Mouse (Mus musculus): ENCODE data around the gene Dnah2. TPM values are rescaled to one million over a fixed set of nuclear protein-coding genes. Genes with fewer than 3 reads are reported as not detected.
A peak's percentile ranks its signal among the peaks of the same experiment; 100 is the strongest.
"Not testable (repeated sequence)": the region's sequence is repeated elsewhere in the genome, so short reads cannot be mapped to it uniquely, and the experiment has no call there.

Dnah2 gene
- polyA plus RNA-seq, 1 experiment from 2014 or later, result 1.3 TPM

GRCm38 (mm10) chr11:69395634-69396373 is 153.1 kb downstream of the Dnah2 start:
- H3K4me3 ChIP-seq, result peak overlapping the region; percentile 71
- H3K9me3 ChIP-seq, result no peaks in the 10 kb centered on the region
- H3K27ac ChIP-seq (replicated peaks), result peak overlapping the region; percentile 93
- WGBS, result under 1% methylated on average over 48 of the region's 48 CpGs
- peaks cover 29% of the 10 kb centered on the region for H3K36me3 ChIP-seq (replicated peaks)
- DNase-seq (ENCODE audit: low spot score), result peak; percentile 95
- peaks cover 54% of the 10 kb centered on the region for H3K4me1 ChIP-seq
- peaks cover 13% of the 10 kb centered on the region for H3K27me3 ChIP-seq (replicated peaks; ENCODE audit: low read depth, poor library complexity, severe bottlenecking)

DNA sequence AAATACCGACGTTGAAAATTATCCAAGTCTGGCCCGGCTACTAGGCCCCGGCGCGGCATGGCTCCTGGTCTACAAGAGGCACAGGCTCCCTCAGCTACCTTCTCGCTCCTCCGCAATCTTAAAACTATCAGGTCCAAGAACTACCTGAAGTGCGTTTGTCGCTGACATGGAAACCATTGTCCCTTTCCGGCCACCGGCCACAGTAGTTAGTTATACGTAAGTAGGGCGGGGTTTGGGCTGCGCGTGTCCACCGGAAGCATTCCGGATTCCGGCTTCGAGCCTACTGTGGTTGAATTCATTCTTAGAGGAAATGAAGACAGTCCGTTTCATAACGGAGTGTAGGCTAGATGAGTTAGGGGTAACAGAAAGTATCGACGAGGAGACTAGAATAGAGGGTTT is 153.7 kb downstream of the Dnah2 start, which contains the start of the genes Naa38 and Cyb5d1:
Naa38 (plus strand) TSS at position 253 of the 399 bp plus-strand sequence.
Cyb5d1 (minus strand) TSS at position 397 of the 399 bp plus-strand sequence.
- not testable (repeated sequence) for H3K9me3 ChIP-seq; H3K27me3 ChIP-seq (replicated peaks; ENCODE audit: low read depth, poor library complexity, severe bottlenecking)
- peaks cover 49% of the 10 kb centered on the region for H3K4me1 ChIP-seq
- peaks cover 23% of the 10 kb centered on the region for H3K36me3 ChIP-seq (replicated peaks)
- under 1% methylated on average over 24 of the region's 24 CpGs for WGBS
- peak within 1 kb of the TSS; percentile 93 for H3K27ac ChIP-seq (replicated peaks)
- peak within 1 kb of the TSS; percentile 71 for H3K4me3 ChIP-seq
- DNase-seq (ENCODE audit: low spot score), result peak; percentile 86

DNA sequence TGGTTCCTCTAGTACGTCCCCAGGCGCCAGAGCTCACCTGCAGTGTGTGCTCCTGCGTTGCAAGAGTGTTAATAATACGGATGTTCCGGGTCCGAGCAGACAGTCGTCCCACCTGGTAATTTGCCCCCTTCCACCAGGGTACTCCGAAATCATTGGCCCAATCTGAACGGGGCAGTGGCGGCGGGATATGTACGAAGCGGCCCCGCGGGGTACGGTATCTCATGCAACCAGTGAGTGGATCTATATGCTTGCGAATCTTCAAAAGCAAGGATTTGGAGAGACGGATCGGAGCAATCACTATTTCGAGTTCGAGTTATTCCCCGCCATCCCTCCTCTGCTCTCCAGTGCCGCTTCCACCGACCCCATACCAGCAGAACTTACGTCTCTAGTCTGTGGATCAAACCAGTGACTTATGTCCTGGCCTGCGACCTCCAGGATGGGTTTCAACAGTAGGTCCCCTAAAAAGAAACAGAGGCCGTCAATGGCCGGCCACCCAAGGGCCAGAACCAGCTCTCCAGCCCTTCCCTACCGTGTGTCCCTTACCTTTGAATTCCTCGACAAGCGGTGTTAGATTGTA is 154.2 kb downstream of the Dnah2 start:
- peak overlapping the region; percentile 71 for H3K4me3 ChIP-seq
- H3K9me3 ChIP-seq; H3K27me3 ChIP-seq (replicated peaks; ENCODE audit: low read depth, poor library complexity, severe bottlenecking): not testable (repeated sequence)
- peaks cover 18% of the 10 kb centered on the region for H3K36me3 ChIP-seq (replicated peaks)
- peak; percentile 45 for DNase-seq (ENCODE audit: low spot score)
- H3K27ac ChIP-seq (replicated peaks), result peak overlapping the region; percentile 93
- H3K4me1 ChIP-seq, result peaks cover 49% of the 10 kb centered on the region
- 2% methylated on average over 31 of the region's 31 CpGs for WGBS

DNA sequence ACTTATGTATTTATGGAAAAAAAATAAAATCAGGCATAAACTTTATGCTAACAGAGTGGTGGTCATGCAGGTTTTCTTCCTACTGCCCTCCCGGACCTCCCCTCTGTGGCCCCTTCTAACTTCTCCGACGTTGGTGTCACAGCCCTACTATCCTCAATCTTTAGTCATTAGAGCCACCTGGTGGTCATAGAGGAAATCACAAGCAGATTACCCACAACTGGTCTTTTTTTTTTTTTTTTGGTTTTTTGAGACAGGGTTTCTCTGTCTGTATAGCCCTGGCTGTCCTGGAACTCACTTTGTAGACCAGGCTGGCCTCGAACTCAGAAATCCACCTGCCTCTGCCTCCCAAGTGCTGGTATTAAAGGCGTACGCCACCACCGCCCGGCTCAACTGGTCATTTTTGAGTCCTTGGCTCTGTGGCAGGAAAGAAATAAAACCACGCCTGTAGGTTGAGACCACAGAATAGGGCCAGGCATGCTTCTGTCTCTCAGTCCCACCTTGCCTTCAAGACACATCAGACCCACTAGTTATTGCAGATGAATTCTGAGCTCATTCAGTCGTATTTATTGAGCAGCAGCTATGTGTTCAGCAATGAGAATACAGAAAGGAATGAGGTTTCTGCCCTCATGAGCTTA is 158.4 kb downstream of the Dnah2 start:
- Histone ChIP-seq H3K4me1 (peaks cover 13% of the 10 kb centered on the region), H3K36me3 (replicated peaks) (peaks cover 9% of the 10 kb centered on the region), H3K4me3 (no peak overlapping the region), H3K9me3 (no peaks in the 10 kb centered on the region), H3K27me3 (replicated peaks; ENCODE audit: low read depth, poor library complexity, severe bottlenecking) (no peaks in the 10 kb centered on the region), H3K27ac (replicated peaks) (no peak overlapping the region)
- WGBS, result 52% methylated on average over 10 of the region's 10 CpGs
- peak; percentile 68 for DNase-seq (ENCODE audit: low spot score)

DNA sequence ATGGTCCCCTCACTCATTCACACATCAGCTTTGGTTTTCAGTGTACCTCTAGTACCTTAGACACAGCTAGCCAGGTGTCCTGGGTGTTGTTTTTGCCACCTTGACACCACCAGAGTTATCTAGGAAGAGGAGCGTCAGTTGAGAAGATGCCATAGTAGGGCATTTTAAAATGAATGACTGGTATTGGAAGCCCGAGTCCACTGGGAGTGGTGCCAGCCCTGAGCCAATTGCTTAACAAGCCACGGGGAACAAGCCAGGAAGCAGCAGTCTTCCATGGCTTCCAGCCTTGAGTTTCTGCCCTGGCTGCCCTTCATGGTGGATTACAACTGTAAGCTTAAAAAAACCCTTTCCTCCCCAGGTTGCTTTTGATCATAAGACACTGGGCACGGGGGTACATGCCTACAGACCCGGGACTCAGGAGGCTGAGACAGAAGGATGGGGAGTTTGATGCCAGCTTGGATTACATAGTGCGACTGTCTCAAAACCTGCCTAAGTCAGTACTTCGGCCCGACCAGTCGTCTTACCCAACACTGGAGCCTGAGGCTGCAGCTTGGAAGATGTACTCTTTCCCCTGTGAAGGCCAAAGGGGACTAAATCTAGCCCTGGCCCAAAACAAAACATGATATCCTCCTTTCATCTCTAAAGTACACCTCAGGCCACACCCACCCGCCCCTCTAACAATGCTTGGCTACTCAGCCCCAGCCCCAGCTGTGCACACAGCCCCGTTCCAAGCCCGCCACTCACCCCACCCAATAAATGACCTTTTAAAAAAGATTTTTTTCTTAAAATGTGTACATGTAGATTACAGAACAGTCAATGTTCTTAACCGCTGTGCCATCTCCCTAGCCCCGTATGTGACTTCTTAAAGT is 159.1 kb downstream of the Dnah2 start:
- no peak overlapping the region for H3K27ac ChIP-seq (replicated peaks)
- no peaks in the 10 kb centered on the region for H3K9me3 ChIP-seq
- H3K4me1 ChIP-seq, result peaks cover 13% of the 10 kb centered on the region
- DNase-seq (ENCODE audit: low spot score), result no peak
- peaks cover 9% of the 10 kb centered on the region for H3K36me3 ChIP-seq (replicated peaks)
- no peak overlapping the region for H3K4me3 ChIP-seq
- no peaks in the 10 kb centered on the region for H3K27me3 ChIP-seq (replicated peaks; ENCODE audit: low read depth, poor library complexity, severe bottlenecking)
- 71% methylated on average over 14 of the region's 14 CpGs for WGBS

DNA sequence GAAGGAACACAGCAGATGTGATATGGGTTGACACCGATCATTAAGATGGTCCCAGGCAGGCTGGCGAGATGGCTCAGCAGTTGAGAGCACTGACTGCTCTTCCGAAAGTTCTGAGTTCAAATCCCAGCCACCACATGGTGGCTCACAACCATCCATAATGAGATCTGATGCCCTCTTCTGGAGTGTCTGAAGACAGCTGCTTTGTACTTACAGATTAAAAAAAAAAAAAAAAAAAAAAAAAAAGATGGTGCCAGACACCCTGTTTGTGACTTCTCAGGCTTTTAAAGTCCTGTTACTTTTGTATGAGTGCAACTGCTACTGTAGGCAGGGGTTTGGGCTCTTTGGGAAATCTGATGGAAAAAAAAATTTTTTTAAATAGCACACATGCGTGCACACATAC is 160.2 kb downstream of the Dnah2 start:
- Histone ChIP-seq H3K27ac (replicated peaks) (no peak overlapping the region), H3K4me3 (no peak overlapping the region), H3K27me3 (replicated peaks; ENCODE audit: low read depth, poor library complexity, severe bottlenecking) (no peaks in the 10 kb centered on the region), H3K9me3 (no peaks in the 10 kb centered on the region), H3K36me3 (replicated peaks) (peaks cover 9% of the 10 kb centered on the region), H3K4me1 (peaks cover 7% of the 10 kb centered on the region)
- DNase-seq (ENCODE audit: low spot score), result no peak
- WGBS, result 97% methylated on average over 4 of the region's 4 CpGs

DNA sequence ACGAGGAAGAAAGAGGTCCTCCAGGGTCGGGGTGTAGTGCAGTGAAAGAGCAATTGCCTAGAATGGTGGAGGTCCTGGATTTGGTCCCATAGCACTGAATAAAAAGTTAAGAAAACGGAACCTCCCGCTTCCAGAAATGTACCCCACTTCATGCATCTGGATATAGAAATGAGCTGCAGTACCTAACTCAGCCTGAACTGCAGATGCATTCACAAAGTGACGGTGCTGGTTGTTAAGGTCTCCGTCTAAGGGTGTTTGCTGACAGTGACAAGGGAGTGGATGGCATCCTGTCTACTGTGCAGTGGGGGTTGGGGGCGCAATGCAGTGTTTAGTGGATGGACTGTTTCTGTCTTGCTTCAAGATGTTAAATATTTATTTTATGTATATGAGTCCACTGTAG is 162.2 kb downstream of the Dnah2 start:
- Histone ChIP-seq H3K9me3 (no peaks in the 10 kb centered on the region), H3K36me3 (replicated peaks) (peaks cover 7% of the 10 kb centered on the region), H3K4me1 (peaks cover 7% of the 10 kb centered on the region), H3K27ac (replicated peaks) (no peak overlapping the region), H3K4me3 (no peak overlapping the region), H3K27me3 (replicated peaks; ENCODE audit: low read depth, poor library complexity, severe bottlenecking) (no peaks in the 10 kb centered on the region)
- no peak for DNase-seq (ENCODE audit: low spot score)
- WGBS, result 81% methylated on average over 7 of the region's 7 CpGs

DNA sequence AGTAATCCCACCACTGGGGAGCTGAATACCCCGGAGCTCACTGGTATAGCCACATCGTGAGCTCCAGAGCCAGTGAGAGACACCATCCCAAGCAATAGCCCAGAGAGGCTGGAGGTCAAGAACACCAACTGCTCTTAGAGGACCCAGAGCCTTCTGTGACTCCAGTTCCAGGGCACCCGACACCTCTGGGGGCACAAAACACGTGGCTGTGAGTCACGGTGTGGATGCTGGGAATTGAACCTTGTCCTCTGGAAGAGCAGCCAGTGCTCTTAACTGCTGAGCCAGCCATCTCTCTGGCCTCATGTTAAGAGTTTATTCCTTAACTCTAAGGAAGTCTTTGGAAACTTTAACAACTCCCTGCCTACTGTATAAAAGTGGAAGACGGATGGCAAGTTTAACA is 163.9 kb downstream of the Dnah2 start:
- Histone ChIP-seq H3K4me1 (peaks cover 4% of the 10 kb centered on the region), H3K4me3 (no peak overlapping the region), H3K9me3 (no peaks in the 10 kb centered on the region), H3K27ac (replicated peaks) (no peak overlapping the region), H3K27me3 (replicated peaks; ENCODE audit: low read depth, poor library complexity, severe bottlenecking) (no peaks in the 10 kb centered on the region), H3K36me3 (replicated peaks) (peaks cover 10% of the 10 kb centered on the region; the same call in 1 of the 2 replicates)
- WGBS, result 80% methylated on average over 6 of the region's 6 CpGs
- peak; percentile 6 for DNase-seq (ENCODE audit: low spot score)

- H3K4me3 ChIP-seq, result no peak overlapping the region
- H3K27ac ChIP-seq (replicated peaks), result no peak overlapping the region; the same call in 1 of the 2 replicates
- H3K9me3 ChIP-seq, result no peaks in the 10 kb centered on the region
- WGBS, result 70% methylated on average over 10 of the region's 10 CpGs
- H3K36me3 ChIP-seq (replicated peaks), result peaks cover 19% of the 10 kb centered on the region
- H3K4me1 ChIP-seq, result no peaks in the 10 kb centered on the region
- no peak for DNase-seq (ENCODE audit: low spot score)
- no peaks in the 10 kb centered on the region for H3K27me3 ChIP-seq (replicated peaks; ENCODE audit: low read depth, poor library complexity, severe bottlenecking)
Observed at GRCm38 (mm10) chr11:69382478-69383105, 166.3 kb downstream of the Dnah2 start.

DNA sequence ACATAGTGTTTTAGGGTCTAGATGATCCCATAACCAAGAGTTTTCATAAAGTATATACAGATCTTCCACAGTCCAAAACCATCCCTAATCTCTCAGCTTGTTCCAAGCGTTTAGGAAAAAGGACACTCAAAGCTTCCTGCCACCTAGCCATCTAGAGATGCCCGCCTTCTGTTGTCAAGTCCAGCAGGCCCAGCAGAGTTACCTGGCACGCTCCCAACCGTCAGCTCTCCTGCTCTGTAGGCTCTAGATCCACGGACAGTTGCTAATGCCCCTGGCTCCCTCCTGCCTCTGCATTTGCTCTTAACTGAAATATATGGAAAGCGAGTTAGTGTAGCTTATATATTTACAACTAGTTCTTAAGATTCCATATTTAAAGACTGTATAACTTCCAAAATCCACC is 167.6 kb downstream of the Dnah2 start:
- WGBS, result 88% methylated on average over 6 of the region's 6 CpGs
- no peak overlapping the region for H3K27ac ChIP-seq (replicated peaks)
- no peak overlapping the region for H3K4me3 ChIP-seq
- H3K9me3 ChIP-seq, result no peaks in the 10 kb centered on the region
- peaks cover 29% of the 10 kb centered on the region for H3K36me3 ChIP-seq (replicated peaks)
- H3K27me3 ChIP-seq (replicated peaks; ENCODE audit: low read depth, poor library complexity, severe bottlenecking), result no peaks in the 10 kb centered on the region
- DNase-seq (ENCODE audit: low spot score), result no peak
- no peaks in the 10 kb centered on the region for H3K4me1 ChIP-seq

- no peaks in the 10 kb centered on the region for H3K27me3 ChIP-seq (replicated peaks; ENCODE audit: low read depth, poor library complexity, severe bottlenecking)
- WGBS, result 80% methylated on average over 3 of the region's 3 CpGs
- H3K4me3 ChIP-seq, result no peak overlapping the region
Observed at GRCm38 (mm10) chr11:69379600-69379999, 169.3 kb downstream of the Dnah2 start.

GRCm38 (mm10) chr11:69377766-69378165 is 171.1 kb downstream of the Dnah2 start:
- Histone ChIP-seq H3K27me3 (replicated peaks; ENCODE audit: low read depth, poor library complexity, severe bottlenecking) (no peaks in the 10 kb centered on the region), H3K27ac (replicated peaks) (no peak overlapping the region), H3K4me3 (no peak overlapping the region), H3K4me1 (0 out of 2 replicates have a peak, but pooled peaks cover under 1% of the 10 kb centered on the region), H3K9me3 (no peaks in the 10 kb centered on the region), H3K36me3 (replicated peaks) (peaks cover 50% of the 10 kb centered on the region)
- DNase-seq (ENCODE audit: low spot score), result no peak
- WGBS, result 81% methylated on average over 3 of the region's 3 CpGs

More at GRCm38 (mm10) chr11:69379600-69379999, 169.3 kb downstream of the Dnah2 start:
- no peaks in the 10 kb centered on the region for H3K9me3 ChIP-seq
- H3K27ac ChIP-seq (replicated peaks), result no peak overlapping the region
- no peak for DNase-seq (ENCODE audit: low spot score)
- no peaks in the 10 kb centered on the region for H3K4me1 ChIP-seq
- peaks cover 39% of the 10 kb centered on the region for H3K36me3 ChIP-seq (replicated peaks)

All from embryonic facial prominence, embryonic 10.5 days (tissue).